9 mouse cellular contexts compared by ENCODE assay signal in genomic region chr13:98504661-98505488, GRCm38 (mm10). TPM values are rescaled to one million over a fixed set of nuclear protein-coding genes. Genes with fewer than 3 reads are reported as not detected.
DNase-seq lines count a peak whose midpoint lies in the region; ATAC-seq and TF ChIP-seq lines count a peak whose summit lies in the region.
"Had no signal": no experiment of that assay in that cellular context is flagged by ENCODE, and none has a peak within 500 bp of the region (broad histone marks: within the 10 kb centered on the region; RNA-seq: fewer than 3 reads in every experiment).

No protein-coding gene starts in this region.

- H3K27me3 ChIP-seq in lung, embryonic 14.5 days (ENCODE audit: insufficient read depth, low read length): peaks cover 83% of the 10 kb centered on the region
- H3K27me3 ChIP-seq in embryonic facial prominence, embryonic 13.5 days: peaks cover 81% of the 10 kb centered on the region
- peaks cover 79% of the 10 kb centered on the region for H3K27me3 ChIP-seq in hindbrain, embryonic 15.5 days

- no peak overlapping the region for H3K27ac ChIP-seq in lung, embryonic 14.5 days (ENCODE audit: low read depth)
- H3K27ac ChIP-seq in embryonic facial prominence, embryonic 13.5 days: peak overlapping the region; percentile 93
- H3K27ac ChIP-seq in hindbrain, embryonic 15.5 days (replicated peaks): no peak overlapping the region

- no peak for TF ChIP-seq CTCF in lung, embryonic 14.5 days (IDR thresholded peaks at IDR 0.05; ENCODE audit: low read depth)
- no peak for TF ChIP-seq CTCF in lung, adult 2 months (IDR thresholded peaks at IDR 0.05; ENCODE audit: insufficient read depth, low read length)

- no peaks in the 10 kb centered on the region for H3K4me1 ChIP-seq in lung, embryonic 14.5 days (ENCODE audit: insufficient read depth)
- peaks cover 4% of the 10 kb centered on the region; the same call in 1 of the 2 replicates for H3K4me1 ChIP-seq in lung, adult 2 months (ENCODE audit: control insufficient read depth, insufficient read depth, low read length)
- H3K4me1 ChIP-seq in embryonic facial prominence, embryonic 13.5 days: peaks cover 37% of the 10 kb centered on the region
- peaks cover 15% of the 10 kb centered on the region for H3K4me1 ChIP-seq in hindbrain, embryonic 15.5 days (replicated peaks)

- no peak overlapping the region; the same call in 1 of the 2 replicates for H3K9ac ChIP-seq in lung, embryonic 14.5 days
- H3K9ac ChIP-seq in embryonic facial prominence, embryonic 13.5 days: peak overlapping the region; percentile 73
- no peak overlapping the region for H3K9ac ChIP-seq in hindbrain, embryonic 15.5 days

- under 1% methylated on average over 48 of the region's 51 CpGs for WGBS in lung, embryonic 14.5 days
- WGBS in lung, adult 2 months: 2% methylated on average over 48 of the region's 51 CpGs
- WGBS in embryonic facial prominence, embryonic 13.5 days: under 1% methylated on average over 50 of the region's 51 CpGs
- under 1% methylated on average over 47 of the region's 51 CpGs for WGBS in hindbrain, embryonic 15.5 days

- ATAC-seq in lung, embryonic 14.5 days (ENCODE audit: insufficient read depth): peak; percentile 62
- peak; percentile 85 for ATAC-seq in embryonic facial prominence, embryonic 13.5 days (ENCODE audit: insufficient number of reproducible peaks, insufficient read depth, low FRiP score, low TSS enrichment, low read depth)
- no peak for ATAC-seq in hindbrain, embryonic 15.5 days (ENCODE audit: low FRiP score, low read depth)
- ATAC-seq in megakaryocyte-erythroid progenitor cell, adult 5-6 weeks (replicated peaks; ENCODE audit: low FRiP score, low TSS enrichment, poor library complexity, severe bottlenecking): peak; percentile 19; the same call in 1 of the 2 replicates

- no peaks in the 10 kb centered on the region for H3K9me3 ChIP-seq in lung, embryonic 14.5 days (ENCODE audit: low read depth, low read length)
- H3K9me3 ChIP-seq in embryonic facial prominence, embryonic 13.5 days: no peaks in the 10 kb centered on the region
- H3K9me3 ChIP-seq in hindbrain, embryonic 15.5 days: no peaks in the 10 kb centered on the region

- peak overlapping the region; percentile 75 for H3K4me2 ChIP-seq in lung, embryonic 14.5 days
- H3K4me2 ChIP-seq in embryonic facial prominence, embryonic 13.5 days: peak overlapping the region; percentile 93
- peak overlapping the region; percentile 52 for H3K4me2 ChIP-seq in hindbrain, embryonic 15.5 days

- H3K36me3 ChIP-seq in lung, embryonic 14.5 days (ENCODE audit: insufficient read depth): no peaks in the 10 kb centered on the region
- H3K36me3 ChIP-seq in embryonic facial prominence, embryonic 13.5 days: no peaks in the 10 kb centered on the region
- H3K36me3 ChIP-seq in hindbrain, embryonic 15.5 days: no peaks in the 10 kb centered on the region

- no peak for TF ChIP-seq POLR2A in lung, adult 2 months (IDR thresholded peaks at IDR 0.05; ENCODE audit: borderline replicate concordance, extremely low read depth, low read depth, low read length)

- peak; percentile 54 for DNase-seq in lung, embryonic 14.5 days
- DNase-seq in lung, adult 2 months: no peak
- DNase-seq in frontal cortex, postnatal 36 days (ENCODE audit: low spot score in 2 of 2): no peak
- no peak for DNase-seq in layer of hippocampus, postnatal 25 days (ENCODE audit: extremely low spot score in 1 of 2, low spot score in 1 of 2)
- no peak for DNase-seq in left cerebral cortex, adult 18-20 months (ENCODE audit: low spot score in 2 of 2)

- peak overlapping the region; percentile 40 for H3K4me3 ChIP-seq in lung, embryonic 14.5 days (ENCODE audit: low read depth, low read length)
- H3K4me3 ChIP-seq in lung, adult 2 months (replicated peaks; ENCODE audit: extremely low read depth, low read depth, low read length): no peak overlapping the region
- peak overlapping the region; percentile 48 for H3K4me3 ChIP-seq in embryonic facial prominence, embryonic 13.5 days
- peak overlapping the region; percentile 22 for H3K4me3 ChIP-seq in hindbrain, embryonic 15.5 days

RNA-seq across cellular contexts. Expression of gene Gm10320, which starts 13.1 kb away (rescaled TPM):
- polyA plus RNA-seq in lung, embryonic 14.5 days (2014; fragmentation: Nextera tagmentation; extraction: Ambion mirVana): 1.8 TPM in 2 replicates
- polyA plus RNA-seq in lung, adult 2 months (2012; rRNA removed): 0.52 and 1.1 TPM in 2 replicates
- 1.4 and 6.5 TPM in 2 replicates for polyA plus RNA-seq in embryonic facial prominence, embryonic 13.5 days (2015; fragmentation: Nextera tagmentation; extraction: Ambion mirVana)
- polyA plus RNA-seq in hindbrain, embryonic 15.5 days (2015; fragmentation: Nextera tagmentation; extraction: Ambion mirVana): 0.86 and 1.3 TPM in 2 replicates
- total RNA-seq in megakaryocyte-erythroid progenitor cell, adult 5-6 weeks (2014; fragmentation: Nextera tagmentation): 0.66 TPM in 1 of 2 replicates, not detected in the other
- 1.2 TPM in 1 of 2 replicates, not detected in the other for total RNA-seq in megakaryocyte-erythroid progenitor cell, adult 5-6 weeks (2017)
- not detected for total RNA-seq in layer of hippocampus, postnatal 25 days (2021)
- not detected for total RNA-seq in left cerebral cortex, adult 18-20 months (2021)
- total RNA-seq: heart, postnatal 36 days had no signal
